Mouse (Mus musculus): ENCODE measurements around the gene Bag5. TPM values are rescaled to one million over a fixed set of nuclear protein-coding genes. Genes with fewer than 3 reads are reported as not detected.
"Not testable (repeated sequence)": the region's sequence is repeated elsewhere in the genome, so short reads cannot be mapped to it uniquely, and the experiment has no call there.

The Bag5 gene
- polyA plus RNA-seq, 1 experiment, result 7.7 TPM

GRCm38 (mm10) chr12:111743981-111744423, 30.9 kb upstream of the Bag5 start:
- H3K4me1 ChIP-seq (ENCODE audit: control insufficient read depth, insufficient read depth, low read length), result peaks cover 1% of the 10 kb centered on the region
- 23% methylated on average over 11 of the region's 11 CpGs for WGBS
- TF ChIP-seq CTCF (IDR thresholded peaks at IDR 0.05; ENCODE audit: control insufficient read depth, insufficient read depth, low read length) (no peak), POLR2A (IDR thresholded peaks at IDR 0.05; ENCODE audit: borderline replicate concordance, control insufficient read depth, low read depth, low read length) (no peak)
- no peak overlapping the region for H3K4me3 ChIP-seq (replicated peaks; ENCODE audit: control insufficient read depth, low read depth, low read length)
- H3K27ac ChIP-seq (ENCODE audit: control insufficient read depth, insufficient read depth, low read depth, low read length, poor library complexity), result 0 out of 2 replicates have a peak overlapping the region, but pooled peaks have one; percentile 9

GRCm38 (mm10) chr12:111743419-111743818, 30.4 kb upstream of the Bag5 start:
- H3K4me3 ChIP-seq (replicated peaks; ENCODE audit: control insufficient read depth, low read depth, low read length), result no peak overlapping the region
- peaks cover 1% of the 10 kb centered on the region for H3K4me1 ChIP-seq (ENCODE audit: control insufficient read depth, insufficient read depth, low read length)
- TF ChIP-seq CTCF (IDR thresholded peaks at IDR 0.05; ENCODE audit: control insufficient read depth, insufficient read depth, low read length) (no peak), POLR2A (IDR thresholded peaks at IDR 0.05; ENCODE audit: borderline replicate concordance, control insufficient read depth, low read depth, low read length) (no peak)
- peak overlapping the region; percentile 14; the same call in 1 of the 2 replicates for H3K27ac ChIP-seq (ENCODE audit: control insufficient read depth, insufficient read depth, low read depth, low read length, poor library complexity)
- 72% methylated on average over 2 of the region's 2 CpGs for WGBS

DNA sequence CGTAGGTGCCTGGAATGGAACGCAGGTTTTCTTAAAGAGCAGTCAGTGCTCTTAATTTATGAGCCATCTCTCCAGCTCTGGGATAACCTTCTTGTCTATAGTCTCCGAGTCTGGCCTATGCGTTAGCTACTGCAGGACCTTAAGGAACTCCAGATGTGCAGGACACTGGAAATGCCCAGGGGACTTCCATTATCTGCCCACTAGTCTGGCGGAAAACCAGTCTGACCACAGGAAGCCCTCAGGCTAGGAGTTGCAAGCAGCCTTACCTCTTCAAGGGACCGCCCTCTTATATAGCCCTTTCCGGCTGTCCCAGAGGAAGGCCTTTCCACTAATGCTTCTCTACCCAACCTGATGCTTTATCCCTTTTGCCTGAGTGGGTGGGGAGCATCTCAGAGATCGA, 28.3 kb upstream of the Bag5 start:
- no peak overlapping the region for H3K4me3 ChIP-seq (replicated peaks; ENCODE audit: control insufficient read depth, low read depth, low read length)
- peaks cover under 1% of the 10 kb centered on the region for H3K4me1 ChIP-seq (ENCODE audit: control insufficient read depth, insufficient read depth, low read length)
- TF ChIP-seq CTCF (IDR thresholded peaks at IDR 0.05; ENCODE audit: control insufficient read depth, insufficient read depth, low read length), result no peak
- WGBS, result 79% methylated on average over 8 of the region's 8 CpGs
- H3K27ac ChIP-seq (ENCODE audit: control insufficient read depth, insufficient read depth, low read depth, low read length, poor library complexity), result no peak overlapping the region

DNA sequence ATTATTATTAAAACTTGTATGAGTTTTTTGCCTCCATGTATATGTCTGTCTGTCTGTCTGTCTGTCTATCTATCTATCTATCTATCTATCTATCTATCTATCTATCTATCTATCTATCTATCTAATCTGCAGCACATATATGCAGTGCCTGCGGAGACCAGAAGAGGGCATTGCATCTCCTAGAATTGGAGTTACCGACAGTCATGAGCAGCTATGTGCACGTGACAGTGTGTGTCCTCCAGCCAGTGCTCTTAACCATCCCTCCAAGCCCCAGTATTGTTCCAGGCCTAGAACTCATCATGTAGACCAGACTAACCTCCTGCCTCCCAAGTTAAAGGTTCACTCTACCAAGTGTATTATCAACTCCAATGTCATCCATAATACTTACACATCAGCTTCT, 25.7 kb upstream of the Bag5 start:
- H3K4me1 ChIP-seq (ENCODE audit: control insufficient read depth, insufficient read depth, low read length), result no peaks in the 10 kb centered on the region
- WGBS, result 43% methylated on average over 3 of the region's 3 CpGs
- TF ChIP-seq POLR2A (IDR thresholded peaks at IDR 0.05; ENCODE audit: borderline replicate concordance, control insufficient read depth, low read depth, low read length) (no peak), CTCF (IDR thresholded peaks at IDR 0.05; ENCODE audit: control insufficient read depth, insufficient read depth, low read length) (peak; percentile 53)
- H3K27ac ChIP-seq (ENCODE audit: control insufficient read depth, insufficient read depth, low read depth, low read length, poor library complexity), result no peak overlapping the region
- H3K4me3 ChIP-seq (replicated peaks; ENCODE audit: control insufficient read depth, low read depth, low read length), result no peak overlapping the region

DNA sequence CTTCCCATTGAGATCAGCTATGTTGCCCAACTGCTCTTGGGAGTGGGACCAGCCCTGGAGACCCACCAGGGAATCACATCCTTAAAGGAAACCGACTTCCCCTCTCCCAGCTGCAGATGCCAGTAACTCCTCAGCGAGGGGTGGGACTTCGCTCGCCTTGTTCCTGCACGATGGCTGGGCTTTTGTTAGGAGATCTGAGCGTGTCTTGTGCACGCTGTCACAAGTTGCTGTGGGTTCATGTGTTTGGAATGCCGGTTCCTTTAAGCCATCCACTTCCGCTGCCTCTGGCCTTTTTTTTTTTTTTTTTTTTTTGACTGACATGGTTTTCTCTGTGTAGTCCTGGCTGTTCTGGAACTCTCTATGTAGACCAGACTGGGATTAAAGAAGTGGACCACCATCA, 24.3 kb upstream of the Bag5 start:
- no peak overlapping the region for H3K27ac ChIP-seq (ENCODE audit: control insufficient read depth, insufficient read depth, low read depth, low read length, poor library complexity)
- TF ChIP-seq CTCF (IDR thresholded peaks at IDR 0.05; ENCODE audit: control insufficient read depth, insufficient read depth, low read length) (no peak), POLR2A (IDR thresholded peaks at IDR 0.05; ENCODE audit: borderline replicate concordance, control insufficient read depth, low read depth, low read length) (no peak)
- 82% methylated on average over 9 of the region's 9 CpGs for WGBS
- H3K4me1 ChIP-seq (ENCODE audit: control insufficient read depth, insufficient read depth, low read length), result no peaks in the 10 kb centered on the region
- H3K4me3 ChIP-seq (replicated peaks; ENCODE audit: control insufficient read depth, low read depth, low read length), result no peak overlapping the region

DNA sequence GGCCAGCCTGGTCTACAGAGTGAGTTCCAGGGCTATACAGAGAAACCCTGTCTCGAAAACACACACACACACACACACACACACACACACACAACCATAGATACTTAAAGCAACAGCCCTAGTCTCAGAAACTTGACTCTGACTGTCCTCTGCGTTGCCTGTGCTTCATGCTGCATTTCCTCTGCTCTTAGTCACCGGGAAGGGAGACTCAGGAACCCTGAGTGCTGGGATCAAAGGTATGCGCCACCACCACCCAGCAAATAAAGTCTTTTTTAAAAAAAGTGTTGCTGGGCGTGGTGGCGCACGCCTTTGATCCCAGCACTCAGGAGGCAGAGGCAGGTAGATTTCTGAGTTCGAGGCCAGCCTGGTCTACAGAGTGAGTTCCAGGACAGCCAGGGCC, 23.6 kb upstream of the Bag5 start:
- H3K4me1 ChIP-seq (ENCODE audit: control insufficient read depth, insufficient read depth, low read length); H3K27ac ChIP-seq (ENCODE audit: control insufficient read depth, insufficient read depth, low read depth, low read length, poor library complexity); H3K4me3 ChIP-seq (replicated peaks; ENCODE audit: control insufficient read depth, low read depth, low read length): not testable (repeated sequence)
- WGBS, result 83% methylated on average over 8 of the region's 8 CpGs

DNA sequence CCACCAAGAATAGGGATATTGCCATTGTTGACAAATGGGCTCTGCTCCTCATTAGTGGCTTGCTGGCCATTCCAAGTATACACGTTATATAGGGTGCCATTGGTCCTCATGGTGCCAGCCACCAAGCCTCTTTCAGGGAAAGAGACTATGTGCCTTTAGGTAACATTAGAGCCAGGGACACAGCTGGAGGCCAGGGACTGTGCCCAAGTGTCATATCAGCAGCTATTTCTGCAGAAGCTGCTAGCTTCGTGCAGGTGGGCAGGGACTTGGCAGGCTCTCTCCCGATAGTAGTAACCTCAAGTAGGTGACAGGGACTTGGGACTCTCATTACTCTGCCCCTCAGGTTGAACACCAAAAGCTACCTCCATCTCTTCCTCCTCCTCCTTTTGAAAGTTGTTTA, 21.9 kb upstream of the Bag5 start:
- TF ChIP-seq CTCF (IDR thresholded peaks at IDR 0.05; ENCODE audit: control insufficient read depth, insufficient read depth, low read length), result no peak
- TF ChIP-seq POLR2A (IDR thresholded peaks at IDR 0.05; ENCODE audit: borderline replicate concordance, control insufficient read depth, low read depth, low read length), result no peak
- H3K27ac ChIP-seq (ENCODE audit: control insufficient read depth, insufficient read depth, low read depth, low read length, poor library complexity), result no peak overlapping the region
- no peaks in the 10 kb centered on the region for H3K4me1 ChIP-seq (ENCODE audit: control insufficient read depth, insufficient read depth, low read length)
- no peak overlapping the region for H3K4me3 ChIP-seq (replicated peaks; ENCODE audit: control insufficient read depth, low read depth, low read length)
- 83% methylated on average over 3 of the region's 3 CpGs for WGBS

- no peak for TF ChIP-seq POLR2A (IDR thresholded peaks at IDR 0.05; ENCODE audit: borderline replicate concordance, control insufficient read depth, low read depth, low read length)
- TF ChIP-seq CTCF (IDR thresholded peaks at IDR 0.05; ENCODE audit: control insufficient read depth, insufficient read depth, low read length), result no peak
- no peak overlapping the region for H3K27ac ChIP-seq (ENCODE audit: control insufficient read depth, insufficient read depth, low read depth, low read length, poor library complexity)
- H3K4me3 ChIP-seq (replicated peaks; ENCODE audit: control insufficient read depth, low read depth, low read length), result no peak overlapping the region
- 69% methylated on average over 5 of the region's 5 CpGs for WGBS
- H3K4me1 ChIP-seq (ENCODE audit: control insufficient read depth, insufficient read depth, low read length), result no peaks in the 10 kb centered on the region
Observed at GRCm38 (mm10) chr12:111732921-111733320, 19.9 kb upstream of the Bag5 start.
